Mouse (Mus musculus): Measurements from ENCODE around the gene Dkc1. TPM values are rescaled to one million over a fixed set of nuclear protein-coding genes. Genes with fewer than 3 reads are reported as not detected.
"Not testable (repeated sequence)": the region's sequence is repeated elsewhere in the genome, so short reads cannot be mapped to it uniquely, and the experiment has no call there.

Dkc1 gene
- polyA plus RNA-seq, 3 experiments from 2014 or later = 109 to 161 (median 124) TPM

GRCm38 (mm10) chrX:75143124-75143555, 47.5 kb downstream of the Dkc1 start:
- ATAC-seq = not testable (repeated sequence)

GRCm38 (mm10) chrX:75148414-75148813, 52.8 kb downstream of the Dkc1 start:
- no peak for ATAC-seq

DNA sequence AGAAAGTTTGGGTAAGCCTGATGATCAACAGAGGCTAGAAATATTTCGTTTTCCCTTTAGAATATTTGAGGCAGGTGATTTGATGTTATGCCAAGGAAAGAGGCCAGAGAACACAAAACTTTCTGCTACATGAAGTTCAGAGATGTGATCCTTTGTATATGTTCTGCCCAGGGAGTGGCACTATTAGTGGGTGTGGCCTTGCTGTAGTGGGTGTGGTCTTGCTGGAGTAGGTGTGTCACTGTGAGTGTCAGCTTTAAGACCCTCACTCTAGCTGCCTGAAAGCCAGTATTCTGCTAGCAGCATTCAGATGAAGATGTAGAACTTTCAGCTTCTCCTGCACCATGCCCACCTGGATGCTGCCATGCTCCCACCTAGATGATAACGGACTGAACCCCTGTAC, 54.6 kb downstream of the Dkc1 start:
- no peak for ATAC-seq

DNA sequence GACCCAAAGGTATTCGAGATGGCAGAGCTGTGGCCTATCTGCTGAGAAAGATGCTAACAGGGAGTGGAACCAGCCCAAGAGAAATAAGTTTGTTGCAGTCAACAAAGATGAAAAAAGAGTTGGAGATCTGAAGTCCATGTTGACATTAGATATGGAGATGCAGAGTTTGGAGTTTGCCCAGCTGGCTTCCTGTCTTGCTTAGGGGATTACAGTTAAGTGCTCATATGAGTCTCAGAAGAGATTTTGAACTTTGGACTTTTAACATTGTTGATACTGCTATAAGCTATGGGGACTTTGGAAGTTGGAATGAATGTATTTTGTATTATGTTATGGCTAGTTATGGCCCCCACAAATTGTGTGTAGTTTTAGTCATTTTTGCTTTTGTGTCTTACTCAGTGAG, 56.6 kb downstream of the Dkc1 start:
- ATAC-seq = no peak

GRCm38 (mm10) chrX:75155576-75156243, 60.1 kb downstream of the Dkc1 start:
- ATAC-seq = no peak

Other genes starting within 250 kb of the Dkc1 start
- gene Gab3, start 10.4 kb upstream of the Dkc1 start, polyA plus RNA-seq (2017; shearing (Covaris generic)) = 10 to 100 TPM; 16.3 to 17.8 (median 16.4) TPM
- 100 to 1,000 TPM in 1 of 3 experiments, 10 to 100 TPM in 2; 61.9 to 112 (median 94.5) TPM for gene Mpp1, start 35.2 kb downstream of the Dkc1 start, polyA plus RNA-seq (2017; shearing (Covaris generic))
- gene Smim9, start 67.9 kb downstream of the Dkc1 start, polyA plus RNA-seq (2017; shearing (Covaris generic)) = not detected